Mouse (Mus musculus): Measurements from ENCODE around the gene Rnf111. TPM values are rescaled to one million over a fixed set of nuclear protein-coding genes. Genes with fewer than 3 reads are reported as not detected.

Gene Rnf111
- polyA plus RNA-seq, 1 experiment from 2014 or later = 28.8 TPM

- Histone ChIP-seq H3K27ac (replicated peaks) (no peak overlapping the region), H3K9ac (replicated peaks) (no peak overlapping the region), H3K4me3 (replicated peaks) (no peak overlapping the region), H3K4me1 (no peaks in the 10 kb centered on the region), H3K27me3 (replicated peaks) (no peaks in the 10 kb centered on the region), H3K4me2 (no peak overlapping the region), H3K9me3 (replicated peaks) (no peaks in the 10 kb centered on the region), H3K36me3 (no peaks in the 10 kb centered on the region)
- no peak for ATAC-seq (ENCODE audit: low FRiP score)
- WGBS = 90% methylated on average over 7 of the region's 7 CpGs
Measured at GRCm38 (mm10) chr9:70524366-70524765, 20.8 kb upstream of the Rnf111 start.

- Histone ChIP-seq H3K27me3 (replicated peaks) (no peaks in the 10 kb centered on the region), H3K36me3 (no peaks in the 10 kb centered on the region), H3K4me2 (no peak overlapping the region), H3K4me3 (replicated peaks) (no peak overlapping the region), H3K9me3 (replicated peaks) (no peaks in the 10 kb centered on the region), H3K27ac (replicated peaks) (no peak overlapping the region), H3K4me1 (no peaks in the 10 kb centered on the region), H3K9ac (replicated peaks) (no peak overlapping the region)
- ATAC-seq (ENCODE audit: low FRiP score) = no peak
- WGBS = 97% methylated on average over 3 of the region's 3 CpGs
Measured at GRCm38 (mm10) chr9:70523813-70524212, 20.3 kb upstream of the Rnf111 start.

DNA sequence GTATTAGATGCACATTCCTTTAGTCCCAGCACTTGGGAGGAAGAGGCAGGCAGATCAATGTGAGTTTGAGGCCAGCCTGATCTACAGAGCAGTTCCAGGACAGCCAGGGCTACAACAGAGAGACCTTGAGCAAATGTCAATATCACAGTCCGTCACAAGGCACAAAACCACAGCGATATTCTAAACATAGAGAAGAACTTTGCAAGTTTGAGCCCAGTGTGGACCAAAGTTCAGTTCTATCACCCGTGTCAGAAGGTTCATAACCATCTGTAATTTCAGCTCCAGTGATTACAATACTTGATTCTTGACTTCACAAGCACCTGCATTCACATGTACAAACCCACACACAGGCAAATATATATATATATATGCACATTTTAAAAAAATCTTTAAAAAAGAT is 17.1 kb upstream of the Rnf111 start:
- WGBS = 85% methylated on average over 3 of the region's 3 CpGs
- Histone ChIP-seq H3K9me3 (replicated peaks) (no peaks in the 10 kb centered on the region), H3K9ac (replicated peaks) (no peak overlapping the region), H3K4me3 (replicated peaks) (no peak overlapping the region), H3K4me2 (no peak overlapping the region), H3K4me1 (no peaks in the 10 kb centered on the region), H3K27me3 (replicated peaks) (no peaks in the 10 kb centered on the region), H3K36me3 (no peaks in the 10 kb centered on the region), H3K27ac (replicated peaks) (no peak overlapping the region)
- no peak for ATAC-seq (ENCODE audit: low FRiP score)

- no peak overlapping the region for H3K27ac ChIP-seq (replicated peaks)
- H3K9me3 ChIP-seq (replicated peaks) = no peaks in the 10 kb centered on the region
- no peak overlapping the region for H3K9ac ChIP-seq (replicated peaks)
- no peak overlapping the region for H3K4me3 ChIP-seq (replicated peaks)
- H3K27me3 ChIP-seq (replicated peaks) = no peaks in the 10 kb centered on the region
- no peak for ATAC-seq (ENCODE audit: low FRiP score)
- no peaks in the 10 kb centered on the region for H3K4me1 ChIP-seq
- 84% methylated on average over 7 of the region's 7 CpGs for WGBS
- H3K36me3 ChIP-seq = no peaks in the 10 kb centered on the region
- H3K4me2 ChIP-seq = no peak overlapping the region
Measured at GRCm38 (mm10) chr9:70511681-70512080, 8.2 kb upstream of the Rnf111 start.

DNA sequence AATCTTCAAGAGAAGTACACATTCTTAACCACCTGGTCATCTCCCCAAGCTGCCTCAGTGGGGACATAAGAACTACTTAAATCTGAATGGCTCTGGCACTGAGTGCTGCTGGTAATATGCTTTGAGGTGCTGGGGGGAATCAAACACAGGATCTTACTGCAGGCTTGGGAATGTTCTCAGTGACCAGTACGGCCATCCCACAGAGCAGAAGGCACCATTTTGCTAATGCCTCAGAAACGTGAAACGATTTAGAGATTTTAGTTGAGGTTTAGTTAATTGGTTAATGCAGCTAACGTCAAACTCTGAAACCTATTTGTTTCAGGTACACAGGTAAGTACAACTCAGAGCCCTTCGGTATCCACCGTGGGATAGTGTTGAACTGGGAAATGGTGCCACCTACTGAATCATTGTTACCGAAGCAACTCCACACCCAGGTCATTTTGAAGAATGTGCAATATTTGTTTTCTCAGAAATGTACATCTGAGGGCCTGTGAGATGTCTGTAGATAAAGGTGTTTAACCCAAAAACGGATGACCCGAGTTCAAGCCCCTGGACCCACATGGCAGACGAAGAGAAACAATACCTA is 7.6 kb upstream of the Rnf111 start:
- Histone ChIP-seq H3K4me1 (no peaks in the 10 kb centered on the region), H3K9ac (replicated peaks) (no peak overlapping the region), H3K36me3 (no peaks in the 10 kb centered on the region), H3K9me3 (replicated peaks) (no peaks in the 10 kb centered on the region), H3K4me2 (no peak overlapping the region), H3K4me3 (replicated peaks) (no peak overlapping the region), H3K27ac (replicated peaks) (no peak overlapping the region), H3K27me3 (replicated peaks) (no peaks in the 10 kb centered on the region)
- WGBS = 71% methylated on average over 10 of the region's 10 CpGs
- no peak for ATAC-seq (ENCODE audit: low FRiP score)

DNA sequence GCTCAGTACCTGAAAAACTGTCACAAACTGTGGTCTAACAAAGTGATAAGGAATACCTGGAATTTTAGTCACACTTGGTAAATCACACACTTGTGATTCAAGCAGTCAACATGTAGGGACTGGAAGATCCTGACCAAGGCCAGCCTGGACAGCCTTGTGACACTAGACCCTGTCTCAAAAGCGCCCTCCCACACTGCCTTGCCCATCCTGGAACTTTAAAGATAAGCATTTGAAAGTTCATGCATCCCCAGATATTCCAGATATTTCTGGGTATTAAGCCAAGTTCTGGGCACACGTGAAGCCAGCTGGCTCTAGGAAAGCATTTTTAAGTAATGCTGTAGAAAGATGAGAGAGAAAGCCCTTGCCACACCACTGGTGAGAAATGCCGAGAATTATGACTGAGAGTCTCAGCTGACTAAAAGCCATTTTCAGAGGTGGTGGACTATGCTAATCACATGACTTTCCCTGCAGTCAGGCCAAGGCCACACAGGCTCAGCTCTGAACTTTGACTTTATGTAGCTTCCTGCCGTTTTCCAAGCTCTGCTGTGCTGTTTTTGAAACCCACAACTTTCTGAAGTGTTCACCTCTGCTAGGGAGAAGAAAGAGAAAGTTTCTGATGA is 6.5 kb upstream of the Rnf111 start:
- no peak overlapping the region for H3K4me2 ChIP-seq
- H3K4me1 ChIP-seq = no peaks in the 10 kb centered on the region
- H3K4me3 ChIP-seq (replicated peaks) = no peak overlapping the region
- H3K9ac ChIP-seq (replicated peaks) = no peak overlapping the region
- H3K27me3 ChIP-seq (replicated peaks) = no peaks in the 10 kb centered on the region
- no peak overlapping the region for H3K27ac ChIP-seq (replicated peaks)
- no peaks in the 10 kb centered on the region for H3K9me3 ChIP-seq (replicated peaks)
- no peak for ATAC-seq (ENCODE audit: low FRiP score)
- 82% methylated on average over 4 of the region's 4 CpGs for WGBS
- no peaks in the 10 kb centered on the region for H3K36me3 ChIP-seq

GRCm38 (mm10) chr9:70506787-70507186 is 3.3 kb upstream of the Rnf111 start:
- ATAC-seq (ENCODE audit: low FRiP score) = no peak
- no peaks in the 10 kb centered on the region for H3K27me3 ChIP-seq (replicated peaks)
- H3K27ac ChIP-seq (replicated peaks) = no peak overlapping the region
- WGBS = 81% methylated on average over 8 of the region's 8 CpGs
- no peaks in the 10 kb centered on the region for H3K9me3 ChIP-seq (replicated peaks)
- H3K9ac ChIP-seq (replicated peaks) = no peak overlapping the region
- no peaks in the 10 kb centered on the region for H3K36me3 ChIP-seq
- no peak overlapping the region for H3K4me2 ChIP-seq
- no peak overlapping the region for H3K4me3 ChIP-seq (replicated peaks)
- H3K4me1 ChIP-seq = peaks cover 11% of the 10 kb centered on the region

DNA sequence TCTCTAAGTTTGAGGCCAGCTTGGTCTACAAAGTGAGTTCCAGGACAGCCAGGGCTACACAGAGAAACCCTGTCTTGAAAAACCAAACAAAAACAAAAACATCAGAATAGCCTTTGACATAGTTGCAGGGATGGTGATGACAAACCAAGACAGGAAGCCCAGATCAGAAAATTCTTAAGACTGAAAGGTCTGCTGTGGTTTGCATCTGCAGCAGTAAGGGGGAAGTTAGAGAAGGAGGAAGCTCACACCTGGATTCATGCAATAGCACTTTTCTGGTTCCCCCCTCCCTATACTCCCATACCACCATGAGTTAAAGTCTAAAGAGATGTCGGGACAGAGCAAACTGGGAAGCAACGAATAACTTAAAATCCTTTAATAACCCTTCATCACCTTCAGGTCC is 2.7 kb upstream of the Rnf111 start:
- Histone ChIP-seq H3K4me1 (peaks cover 17% of the 10 kb centered on the region), H3K27ac (replicated peaks) (no peak overlapping the region), H3K9ac (replicated peaks) (no peak overlapping the region), H3K27me3 (replicated peaks) (no peaks in the 10 kb centered on the region), H3K4me2 (no peak overlapping the region), H3K4me3 (replicated peaks) (no peak overlapping the region), H3K9me3 (replicated peaks) (no peaks in the 10 kb centered on the region), H3K36me3 (no peaks in the 10 kb centered on the region)
- no peak for ATAC-seq (ENCODE audit: low FRiP score)
- WGBS = 73% methylated on average over 2 of the region's 2 CpGs

DNA sequence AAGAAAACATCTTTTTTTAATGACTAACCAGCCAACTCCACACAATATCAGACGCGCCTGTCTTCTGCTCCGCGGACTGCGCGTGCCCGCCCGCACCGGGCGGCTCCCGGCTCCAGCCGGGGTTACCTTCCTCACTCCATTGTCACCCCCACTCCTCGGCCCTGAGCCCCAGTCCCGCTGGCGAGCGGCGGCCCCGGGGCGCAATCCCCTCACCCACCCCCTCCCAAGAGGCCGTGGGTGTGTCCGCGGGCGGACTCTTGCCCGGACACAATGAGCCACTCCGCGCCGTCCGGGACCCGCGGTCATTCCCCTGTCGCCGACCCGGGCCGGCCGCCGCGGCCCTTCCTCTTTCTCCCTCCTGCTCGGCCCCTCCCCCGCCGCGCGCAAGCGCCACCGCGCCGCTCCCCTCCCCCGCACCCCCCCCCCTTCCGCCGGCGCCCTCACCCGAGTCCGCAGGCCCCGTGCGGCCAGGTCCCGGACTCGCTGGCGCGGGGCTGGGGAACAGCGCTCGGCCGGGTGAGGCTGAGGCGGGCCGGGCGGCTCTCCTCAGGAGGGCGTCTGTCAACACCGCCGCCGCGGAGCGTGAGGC is 416 bp downstream of the Rnf111 start:
- Histone ChIP-seq H3K4me3 (replicated peaks) (peak overlapping the region; percentile 98), H3K4me2 (peak overlapping the region; percentile 61), H3K36me3 (no peaks in the 10 kb centered on the region), H3K27me3 (replicated peaks) (no peaks in the 10 kb centered on the region), H3K9me3 (replicated peaks) (no peaks in the 10 kb centered on the region), H3K9ac (replicated peaks) (peak overlapping the region; percentile 74), H3K27ac (replicated peaks) (peak overlapping the region; percentile 96), H3K4me1 (peaks cover 20% of the 10 kb centered on the region)
- ATAC-seq (ENCODE audit: low FRiP score) = peak; percentile 89
- WGBS = under 1% methylated on average over 61 of the region's 70 CpGs

GRCm38 (mm10) chr9:70502284-70503014 is 1.1 kb downstream of the Rnf111 start:
- Histone ChIP-seq H3K9ac (replicated peaks) (peak overlapping the region; percentile 74), H3K27ac (replicated peaks) (peak overlapping the region; percentile 96), H3K4me2 (peak overlapping the region; percentile 61), H3K4me1 (peaks cover 20% of the 10 kb centered on the region), H3K4me3 (replicated peaks) (peak overlapping the region; percentile 98), H3K9me3 (replicated peaks) (no peaks in the 10 kb centered on the region), H3K27me3 (replicated peaks) (no peaks in the 10 kb centered on the region), H3K36me3 (no peaks in the 10 kb centered on the region)
- WGBS = 36% methylated on average over 10 of the region's 10 CpGs
- no peak for ATAC-seq (ENCODE audit: low FRiP score)

GRCm38 (mm10) chr9:70496990-70497389 is 6.5 kb downstream of the Rnf111 start:
- Histone ChIP-seq H3K27me3 (replicated peaks) (no peaks in the 10 kb centered on the region), H3K36me3 (no peaks in the 10 kb centered on the region)
- ATAC-seq (ENCODE audit: low FRiP score) = no peak

DNA sequence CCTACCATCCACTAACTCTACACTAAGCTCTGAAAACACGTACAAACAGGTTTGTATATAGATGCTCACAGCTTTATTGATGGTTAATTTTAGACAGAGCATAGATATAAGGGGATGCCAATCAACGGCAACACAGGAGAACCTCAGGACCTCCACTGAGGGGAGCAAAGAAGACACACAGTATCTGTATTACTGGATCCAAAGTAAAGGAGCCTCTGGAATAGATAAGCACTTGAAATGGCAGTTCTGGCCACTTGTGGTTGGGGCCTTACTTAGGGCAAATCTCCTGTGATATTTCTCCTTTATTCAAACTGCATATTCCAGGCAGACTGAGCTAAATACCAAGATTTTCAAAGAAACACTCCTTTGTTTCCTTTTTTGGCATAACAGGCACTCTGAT is 10.5 kb downstream of the Rnf111 start:
- Histone ChIP-seq H3K36me3 (peaks cover 4% of the 10 kb centered on the region; the same call in 1 of the 2 replicates), H3K27me3 (replicated peaks) (no peaks in the 10 kb centered on the region), H3K27ac (replicated peaks) (no peak overlapping the region), H3K9me3 (replicated peaks) (no peaks in the 10 kb centered on the region), H3K9ac (replicated peaks) (no peak overlapping the region), H3K4me1 (0 out of 2 replicates have a peak, but pooled peaks cover 4% of the 10 kb centered on the region), H3K4me3 (replicated peaks) (no peak overlapping the region), H3K4me2 (no peak overlapping the region)
- ATAC-seq (ENCODE audit: low FRiP score) = no peak
- WGBS = 89% methylated on average over 2 of the region's 2 CpGs

More at GRCm38 (mm10) chr9:70496990-70497389, 6.5 kb downstream of the Rnf111 start:
- Histone ChIP-seq H3K9ac (replicated peaks) (no peak overlapping the region), H3K4me2 (no peak overlapping the region), H3K9me3 (replicated peaks) (no peaks in the 10 kb centered on the region), H3K27ac (replicated peaks) (no peak overlapping the region), H3K4me3 (replicated peaks) (no peak overlapping the region), H3K4me1 (peaks cover 14% of the 10 kb centered on the region)
